Mouse (Mus musculus) right cerebral cortex, postnatal 10 days (tissue): ENCODE data around the gene Usp8.

Experiments used
- DNase-seq, 2 experiments: peaks; one replicate each; pipeline ENCODE4 v3.0.0; 2021; ENCODE audit warnings: low spot score in 2 of 2

Gene Usp8

GRCm38 (mm10) chr2:126706759-126707437, at the start of gene Usp8:
Usp8 (plus strand) TSS chr2:126707328.
- DNase-seq, result peak; percentile 99

GRCm38 (mm10) chr2:126663481-126663880, 43.6 kb upstream of the Usp8 start:
- DNase-seq, result peak; percentile 36 to 42

- DNase-seq, result no peak
Measured at GRCm38 (mm10) chr2:126665984-126666383, 41.1 kb upstream of the Usp8 start.

GRCm38 (mm10) chr2:126668621-126669252, 38.4 kb upstream of the Usp8 start:
- DNase-seq, result no peak

- no peak for DNase-seq
Measured at GRCm38 (mm10) chr2:126673317-126674242, 33.5 kb upstream of the Usp8 start.

GRCm38 (mm10) chr2:126674441-126675168, 32.5 kb upstream of the Usp8 start:
- peak; percentile 47 to 52 for DNase-seq

GRCm38 (mm10) chr2:126675169-126676121, 31.7 kb upstream of the Usp8 start:
- DNase-seq, result peak; percentile 90 to 91

- DNase-seq, result peak in 1 of 2 experiments; percentile 31
Measured at GRCm38 (mm10) chr2:126676122-126676515, 31.0 kb upstream of the Usp8 start, which contains the start of gene Gabpb1. Gabpb1 (minus strand) TSS chr2:126676337.

GRCm38 (mm10) chr2:126677366-126677765, 29.8 kb upstream of the Usp8 start:
- DNase-seq, result no peak

GRCm38 (mm10) chr2:126682333-126682732, 24.8 kb upstream of the Usp8 start:
- DNase-seq, result no peak

GRCm38 (mm10) chr2:126682937-126683336, 24.2 kb upstream of the Usp8 start:
- no peak for DNase-seq

- DNase-seq, result no peak
Measured at GRCm38 (mm10) chr2:126691290-126691689, 15.8 kb upstream of the Usp8 start.

GRCm38 (mm10) chr2:126695285-126695684, 11.8 kb upstream of the Usp8 start:
- DNase-seq, result no peak

GRCm38 (mm10) chr2:126707438-126707779, 281 bp downstream of the Usp8 start:
- DNase-seq, result no peak

GRCm38 (mm10) chr2:126708361-126708760, 1.2 kb downstream of the Usp8 start:
- no peak for DNase-seq

GRCm38 (mm10) chr2:126712526-126712925, 5.4 kb downstream of the Usp8 start:
- no peak for DNase-seq

GRCm38 (mm10) chr2:126712950-126713349, 5.8 kb downstream of the Usp8 start:
- DNase-seq, result no peak

GRCm38 (mm10) chr2:126729207-126729606, 22.1 kb downstream of the Usp8 start:
- DNase-seq, result no peak

- no peak for DNase-seq
Measured at GRCm38 (mm10) chr2:126730502-126730901, 23.4 kb downstream of the Usp8 start.

GRCm38 (mm10) chr2:126735339-126736073, 28.4 kb downstream of the Usp8 start:
- DNase-seq, result no peak
